Comparison of ENCODE assay signal across 18 mouse cellular contexts in the genomic region with DNA sequence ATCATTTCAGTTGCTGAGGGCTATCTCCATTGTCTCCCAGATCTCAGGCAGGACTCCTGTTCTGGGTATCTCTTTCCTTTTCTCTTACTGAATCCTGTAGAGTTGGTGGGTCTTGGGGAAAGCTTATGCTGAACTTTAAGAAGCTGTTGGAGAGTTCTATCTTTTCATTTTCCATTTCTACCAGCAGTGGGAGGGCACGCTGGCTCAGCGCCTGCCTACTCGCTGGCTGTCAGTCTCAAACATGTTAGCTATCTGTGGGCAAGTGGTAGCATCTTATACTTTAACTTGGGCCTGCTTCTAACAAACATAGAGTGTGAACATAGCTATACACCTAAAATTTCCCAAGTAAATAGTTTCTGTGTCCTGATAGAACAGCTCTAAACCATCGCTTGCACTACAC.
"Had no signal": no experiment of that assay in that cellular context is flagged by ENCODE, and none has a peak within 500 bp of the region (broad histone marks: within the 10 kb centered on the region; RNA-seq: fewer than 3 reads in every experiment).

No protein-coding gene starts in this region.

- H3K9ac ChIP-seq: intestine, embryonic 15.5 days; kidney, embryonic 15.5 days; limb, embryonic 12.5 days; liver, embryonic 13.5 days; liver, postnatal 0 days; lung, embryonic 15.5 days; neural tube, embryonic 13.5 days had no signal

- H3K4me1 ChIP-seq: intestine, embryonic 15.5 days; kidney, embryonic 15.5 days; limb, embryonic 12.5 days; liver, embryonic 13.5 days; lung, embryonic 15.5 days; megakaryocyte, embryonic 14.5 days; neural tube, embryonic 13.5 days had no signal

- H3K9me3 ChIP-seq: intestine, embryonic 15.5 days; kidney, embryonic 15.5 days; limb, embryonic 12.5 days; liver, embryonic 13.5 days; lung, embryonic 15.5 days; neural tube, embryonic 13.5 days had no signal

- H3K4me2 ChIP-seq: intestine, embryonic 15.5 days; kidney, embryonic 15.5 days; limb, embryonic 12.5 days; liver, embryonic 13.5 days; lung, embryonic 15.5 days; midbrain, embryonic 11.5 days; neural tube, embryonic 13.5 days had no signal

- H3K4me3 ChIP-seq: intestine, embryonic 15.5 days; kidney, embryonic 15.5 days; limb, embryonic 12.5 days; liver, embryonic 13.5 days; lung, embryonic 15.5 days; megakaryocyte, embryonic 14.5 days; neural tube, embryonic 13.5 days had no signal

- DNase-seq: kidney, adult 2 months; kidney, postnatal 14 days; layer of hippocampus, postnatal 36 days; liver; liver, embryonic 13.5 days; liver, postnatal 0 days; lung, postnatal 14 days; spleen, adult 18-20 months; thymus, postnatal 36 days had no signal

- H3K27me3 ChIP-seq: intestine, embryonic 15.5 days; kidney, embryonic 15.5 days; limb, embryonic 12.5 days; liver, embryonic 13.5 days; lung, embryonic 15.5 days; megakaryocyte, embryonic 14.5 days; neural tube, embryonic 13.5 days had no signal

- H3K36me3 ChIP-seq: intestine, embryonic 15.5 days; kidney, embryonic 15.5 days; limb, embryonic 12.5 days; liver, embryonic 13.5 days; lung, embryonic 15.5 days; neural tube, embryonic 13.5 days had no signal

- H3K27ac ChIP-seq: intestine, embryonic 15.5 days; kidney, embryonic 15.5 days; limb, embryonic 12.5 days; liver, embryonic 13.5 days; lung, embryonic 15.5 days; macrophage; neural tube, embryonic 13.5 days had no signal

- ATAC-seq: intestine, embryonic 15.5 days; liver, postnatal 0 days; midbrain, embryonic 16.5 days had no signal
